Mouse (Mus musculus) adrenal gland, postnatal 4 days (tissue): ENCODE measurements around the gene Tsen54. TPM values are rescaled to one million over a fixed set of nuclear protein-coding genes. Genes with fewer than 3 reads are reported as not detected.

Experiments
- DNase-seq, 2 experiments: peaks; one replicate each; pipeline ENCODE4 v3.0.0; 2021 to 2022; ENCODE audit warnings: low spot score in 2 of 2, mixed read lengths in 2 of 2
- total RNA-seq, 2 experiments: library from RNA; stranded (reverse); gene quantifications; 2 replicates each; pipeline ENCODE4 v1.2.3; 2021

The Tsen54 gene
- total RNA-seq, 2 experiments from 2014 or later: 25.4 to 26.3 TPM

- DNase-seq: no peak
Measured at GRCm38 (mm10) chr11:115800981-115801380, 13.5 kb upstream of the Tsen54 start.

- no peak for DNase-seq
Measured at GRCm38 (mm10) chr11:115803072-115803709, 11.3 kb upstream of the Tsen54 start.

GRCm38 (mm10) chr11:115805005-115805404, 9.5 kb upstream of the Tsen54 start:
- DNase-seq: no peak

GRCm38 (mm10) chr11:115806154-115806553, 8.4 kb upstream of the Tsen54 start:
- DNase-seq: no peak

- no peak for DNase-seq
Measured at GRCm38 (mm10) chr11:115807306-115807705, 7.2 kb upstream of the Tsen54 start.

- DNase-seq: no peak
Measured at GRCm38 (mm10) chr11:115807971-115808370, 6.6 kb upstream of the Tsen54 start.

GRCm38 (mm10) chr11:115808696-115809310, 5.7 kb upstream of the Tsen54 start:
- no peak for DNase-seq

- DNase-seq: no peak
Measured at GRCm38 (mm10) chr11:115809311-115809781, 5.2 kb upstream of the Tsen54 start.

- DNase-seq: peak; percentile 54 to 73
Measured at GRCm38 (mm10) chr11:115810377-115810776, 4.1 kb upstream of the Tsen54 start.

- no peak for DNase-seq
Measured at GRCm38 (mm10) chr11:115811381-115812093, 3.0 kb upstream of the Tsen54 start.

- DNase-seq: no peak
Measured at GRCm38 (mm10) chr11:115812095-115812494, 2.4 kb upstream of the Tsen54 start.

- peak in 1 of 2 experiments; percentile 38 for DNase-seq
Measured at GRCm38 (mm10) chr11:115812533-115813420, 1.7 kb upstream of the Tsen54 start.

- peak; percentile 91 to 98 for DNase-seq
Measured at GRCm38 (mm10) chr11:115813507-115814296, 822 bp upstream of the Tsen54 start, which contains the start of gene Caskin2. Caskin2 (minus strand) TSS chr11:115813639.

GRCm38 (mm10) chr11:115817331-115817730, 2.8 kb downstream of the Tsen54 start:
- DNase-seq: no peak

GRCm38 (mm10) chr11:115819915-115820623, 5.5 kb downstream of the Tsen54 start:
- DNase-seq: no peak

GRCm38 (mm10) chr11:115821001-115821400, 6.5 kb downstream of the Tsen54 start:
- DNase-seq: no peak

- DNase-seq: peak; percentile 67 to 74
Measured at GRCm38 (mm10) chr11:115823774-115824740, 9.5 kb downstream of the Tsen54 start, which contains the start of gene Llgl2. Llgl2 (plus strand) TSS chr11:115824049.

GRCm38 (mm10) chr11:115824813-115825212, 10.3 kb downstream of the Tsen54 start:
- DNase-seq: no peak
